Mouse (Mus musculus): ENCODE measurements around the gene Col6a1. TPM values are rescaled to one million over a fixed set of nuclear protein-coding genes. Genes with fewer than 3 reads are reported as not detected.
A peak's percentile ranks its signal among the peaks of the same experiment; 100 is the strongest.

Col6a1 gene
- polyA plus RNA-seq, 1 experiment from 2014 or later: 26.4 TPM

DNA sequence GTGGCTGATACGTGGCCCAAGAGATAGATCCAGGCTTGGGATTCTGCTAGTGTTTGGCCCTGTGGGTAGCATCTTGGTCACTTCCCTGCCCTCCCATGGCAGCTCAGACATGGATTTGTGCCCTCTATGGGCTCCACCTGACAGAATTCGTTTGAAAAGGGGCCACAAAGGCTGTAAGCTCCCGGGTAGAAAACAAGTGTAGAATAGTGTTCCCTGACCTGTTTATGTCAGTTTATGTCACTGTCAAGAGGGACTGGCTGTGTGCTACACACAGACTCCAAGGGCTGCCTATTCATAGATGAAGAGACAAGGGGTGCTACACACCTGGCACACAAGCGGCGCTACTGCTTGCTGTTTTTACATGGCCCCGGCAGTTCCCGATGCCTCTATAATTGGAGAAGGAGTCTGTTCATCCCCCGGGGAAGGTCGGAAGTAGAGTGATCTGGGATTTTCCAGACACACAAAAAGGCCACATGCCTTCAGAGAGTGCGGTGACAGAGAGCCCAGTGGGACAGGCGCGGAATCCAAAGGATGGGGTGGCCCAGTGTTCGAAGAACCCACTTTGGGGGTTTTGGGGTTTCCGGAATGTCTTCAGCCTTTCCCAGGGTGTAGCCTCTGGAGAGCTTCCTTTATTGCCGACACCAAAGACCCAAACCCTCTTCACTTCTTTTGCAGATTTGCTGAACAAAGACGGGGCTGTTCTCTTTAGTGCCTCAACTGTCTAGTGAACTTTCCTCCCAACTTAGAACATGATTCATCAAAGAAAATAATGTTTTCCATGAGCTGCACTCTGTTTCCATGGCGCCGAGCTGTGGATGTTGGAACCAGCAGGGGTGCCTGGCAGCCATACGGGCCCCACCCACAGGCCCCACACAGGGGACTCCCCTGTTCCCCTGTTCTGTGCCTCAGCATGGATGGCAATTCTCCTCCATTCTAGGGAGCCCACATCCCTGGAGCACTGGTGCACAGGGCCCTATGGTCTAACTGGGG is 4.0 kb upstream of the Col6a1 start:
- ATAC-seq (ENCODE audit: low FRiP score) (no peak), DNase-seq (ENCODE audit: low spot score) (no peak)
- H3K27ac ChIP-seq: no peak overlapping the region
- no peaks in the 10 kb centered on the region for H3K27me3 ChIP-seq (ENCODE audit: control insufficient read depth, insufficient read depth, low read length)
- no peak overlapping the region for H3K4me2 ChIP-seq (replicated peaks)
- H3K36me3 ChIP-seq (replicated peaks; ENCODE audit: control insufficient read depth, insufficient read depth): no peaks in the 10 kb centered on the region
- WGBS: 83% methylated on average over 19 of the region's 19 CpGs
- H3K4me3 ChIP-seq (replicated peaks; ENCODE audit: low read length): no peak overlapping the region
- H3K9me3 ChIP-seq (ENCODE audit: control insufficient read depth, low read length): no peaks in the 10 kb centered on the region
- H3K9ac ChIP-seq: no peak overlapping the region
- H3K4me1 ChIP-seq (replicated peaks; ENCODE audit: control insufficient read depth, insufficient read depth, low read length): peaks cover 13% of the 10 kb centered on the region

DNA sequence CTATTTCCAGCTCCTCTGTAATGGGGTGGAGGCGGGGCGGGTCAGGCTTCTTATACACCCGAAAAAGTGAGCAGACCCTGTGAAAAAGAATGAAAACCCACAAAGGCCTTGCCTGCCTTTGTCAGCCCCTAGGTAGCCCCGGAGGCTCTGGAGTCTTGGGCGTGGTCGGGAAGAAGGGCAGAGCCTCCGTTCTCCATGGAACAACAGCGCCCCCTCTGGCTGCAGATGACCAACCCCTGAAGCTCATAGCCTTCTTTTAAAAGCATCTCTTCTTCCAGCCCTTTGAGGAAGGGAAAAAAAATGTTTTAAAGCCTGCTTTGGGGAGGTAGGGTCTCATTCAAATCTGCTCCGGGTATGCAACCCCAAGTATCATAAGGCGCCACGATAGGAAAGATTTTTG is 2.4 kb upstream of the Col6a1 start:
- WGBS: 14% methylated on average over 11 of the region's 11 CpGs
- Histone ChIP-seq H3K4me2 (replicated peaks) (no peak overlapping the region), H3K27ac (no peak overlapping the region), H3K27me3 (ENCODE audit: control insufficient read depth, insufficient read depth, low read length) (no peaks in the 10 kb centered on the region), H3K9me3 (ENCODE audit: control insufficient read depth, low read length) (no peaks in the 10 kb centered on the region), H3K4me3 (replicated peaks; ENCODE audit: low read length) (no peak overlapping the region), H3K9ac (no peak overlapping the region), H3K4me1 (replicated peaks; ENCODE audit: control insufficient read depth, insufficient read depth, low read length) (peaks cover 9% of the 10 kb centered on the region), H3K36me3 (replicated peaks; ENCODE audit: control insufficient read depth, insufficient read depth) (no peaks in the 10 kb centered on the region)
- ATAC-seq (ENCODE audit: low FRiP score): no peak
- DNase-seq (ENCODE audit: low spot score): peak; percentile 66

GRCm38 (mm10) chr10:76727301-76727700 is 1.3 kb upstream of the Col6a1 start:
- H3K9me3 ChIP-seq (ENCODE audit: control insufficient read depth, low read length): no peaks in the 10 kb centered on the region
- WGBS: 92% methylated on average over 7 of the region's 7 CpGs
- H3K4me1 ChIP-seq (replicated peaks; ENCODE audit: control insufficient read depth, insufficient read depth, low read length): no peaks in the 10 kb centered on the region
- H3K4me3 ChIP-seq (replicated peaks; ENCODE audit: low read length): no peak overlapping the region
- H3K27me3 ChIP-seq (ENCODE audit: control insufficient read depth, insufficient read depth, low read length): no peaks in the 10 kb centered on the region
- DNase-seq (ENCODE audit: low spot score): no peak
- H3K9ac ChIP-seq: no peak overlapping the region
- ATAC-seq (ENCODE audit: low FRiP score): no peak
- H3K4me2 ChIP-seq (replicated peaks): no peak overlapping the region
- H3K27ac ChIP-seq: no peak overlapping the region
- no peaks in the 10 kb centered on the region for H3K36me3 ChIP-seq (replicated peaks; ENCODE audit: control insufficient read depth, insufficient read depth)

DNA sequence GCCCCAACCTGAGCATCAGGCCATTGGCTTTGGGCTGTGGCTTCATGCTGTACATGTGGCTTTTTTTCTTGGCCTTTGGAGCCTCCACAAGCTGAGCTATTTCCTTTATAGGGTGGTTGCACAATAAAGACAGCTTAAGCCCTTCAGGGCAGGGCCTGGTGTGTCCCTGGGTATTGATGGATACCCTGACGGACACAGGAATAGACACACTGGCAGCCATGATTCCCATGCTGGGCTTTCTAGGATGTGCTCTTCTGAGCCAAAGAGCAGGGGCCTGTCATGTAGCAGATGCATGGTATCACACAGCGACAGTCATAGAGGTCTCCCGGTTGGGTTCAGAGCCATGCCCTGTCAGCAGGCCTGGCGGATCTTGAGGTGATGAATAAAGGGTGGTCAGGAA is 898 bp upstream of the Col6a1 start:
- WGBS: 91% methylated on average over 4 of the region's 4 CpGs
- no peak for ATAC-seq (ENCODE audit: low FRiP score)
- no peak for DNase-seq (ENCODE audit: low spot score)

GRCm38 (mm10) chr10:76725097-76725496 is 871 bp downstream of the Col6a1 start:
- H3K27me3 ChIP-seq (ENCODE audit: control insufficient read depth, insufficient read depth, low read length): no peaks in the 10 kb centered on the region
- no peak overlapping the region for H3K9ac ChIP-seq
- H3K4me3 ChIP-seq (replicated peaks; ENCODE audit: low read length): no peak overlapping the region
- 80% methylated on average over 2 of the region's 2 CpGs for WGBS
- H3K27ac ChIP-seq: no peak overlapping the region
- no peaks in the 10 kb centered on the region for H3K36me3 ChIP-seq (replicated peaks; ENCODE audit: control insufficient read depth, insufficient read depth)
- no peaks in the 10 kb centered on the region for H3K4me1 ChIP-seq (replicated peaks; ENCODE audit: control insufficient read depth, insufficient read depth, low read length)
- DNase-seq (ENCODE audit: low spot score): no peak
- no peak for ATAC-seq (ENCODE audit: low FRiP score)
- no peaks in the 10 kb centered on the region for H3K9me3 ChIP-seq (ENCODE audit: control insufficient read depth, low read length)
- H3K4me2 ChIP-seq (replicated peaks): no peak overlapping the region; the same call in 1 of the 2 replicates

More for the DNA sequence above, 898 bp upstream of the Col6a1 start:
- Histone ChIP-seq H3K27ac (no peak overlapping the region), H3K36me3 (replicated peaks; ENCODE audit: control insufficient read depth, insufficient read depth) (no peaks in the 10 kb centered on the region), H3K9me3 (ENCODE audit: control insufficient read depth, low read length) (no peaks in the 10 kb centered on the region), H3K4me3 (replicated peaks; ENCODE audit: low read length) (no peak overlapping the region), H3K9ac (no peak overlapping the region), H3K4me2 (replicated peaks) (no peak overlapping the region), H3K4me1 (replicated peaks; ENCODE audit: control insufficient read depth, insufficient read depth, low read length) (no peaks in the 10 kb centered on the region), H3K27me3 (ENCODE audit: control insufficient read depth, insufficient read depth, low read length) (no peaks in the 10 kb centered on the region)

GRCm38 (mm10) chr10:76724231-76724736 is 1.7 kb downstream of the Col6a1 start:
- ATAC-seq (ENCODE audit: low FRiP score) (no peak), DNase-seq (ENCODE audit: low spot score) (no peak)
- Histone ChIP-seq H3K27ac (no peak overlapping the region), H3K4me1 (replicated peaks; ENCODE audit: control insufficient read depth, insufficient read depth, low read length) (no peaks in the 10 kb centered on the region), H3K9ac (no peak overlapping the region), H3K36me3 (replicated peaks; ENCODE audit: control insufficient read depth, insufficient read depth) (no peaks in the 10 kb centered on the region), H3K9me3 (ENCODE audit: control insufficient read depth, low read length) (no peaks in the 10 kb centered on the region), H3K27me3 (ENCODE audit: control insufficient read depth, insufficient read depth, low read length) (no peaks in the 10 kb centered on the region), H3K4me3 (replicated peaks; ENCODE audit: low read length) (no peak overlapping the region), H3K4me2 (replicated peaks) (no peak overlapping the region; the same call in 1 of the 2 replicates)
- WGBS: 61% methylated on average over 5 of the region's 5 CpGs

- ATAC-seq (ENCODE audit: low FRiP score): no peak
- no peaks in the 10 kb centered on the region for H3K4me1 ChIP-seq (replicated peaks; ENCODE audit: control insufficient read depth, insufficient read depth, low read length)
- no peaks in the 10 kb centered on the region for H3K27me3 ChIP-seq (ENCODE audit: control insufficient read depth, insufficient read depth, low read length)
- no peaks in the 10 kb centered on the region for H3K36me3 ChIP-seq (replicated peaks; ENCODE audit: control insufficient read depth, insufficient read depth)
- no peak for DNase-seq (ENCODE audit: low spot score)
- WGBS: 89% methylated on average over 18 of the region's 18 CpGs
- no peak overlapping the region for H3K4me2 ChIP-seq (replicated peaks)
- no peak overlapping the region for H3K9ac ChIP-seq
- H3K9me3 ChIP-seq (ENCODE audit: control insufficient read depth, low read length): no peaks in the 10 kb centered on the region
- no peak overlapping the region for H3K4me3 ChIP-seq (replicated peaks; ENCODE audit: low read length)
- H3K27ac ChIP-seq: no peak overlapping the region
Measured at GRCm38 (mm10) chr10:76722751-76723450, 3.1 kb downstream of the Col6a1 start.

DNA sequence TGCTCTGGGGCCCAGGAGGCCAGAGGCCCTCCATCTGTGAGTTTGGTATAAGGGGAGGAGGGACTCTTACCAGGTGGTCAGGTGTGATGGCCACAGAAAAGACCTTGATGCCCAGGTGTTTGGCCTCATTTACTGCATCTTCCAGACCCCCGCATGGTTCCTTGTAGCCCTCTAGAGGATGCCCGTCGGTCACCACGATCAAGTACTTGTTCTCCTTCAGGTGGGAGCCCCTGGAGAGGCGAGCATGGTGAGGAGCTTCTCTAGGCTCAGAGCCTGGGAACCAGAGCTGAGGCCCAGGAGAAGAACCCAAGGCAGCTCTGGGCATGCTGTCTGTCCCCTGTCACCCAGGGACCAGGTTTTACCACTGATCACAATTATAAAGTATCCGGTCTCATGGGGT is 4.2 kb downstream of the Col6a1 start:
- H3K4me3 ChIP-seq (replicated peaks; ENCODE audit: low read length): no peak overlapping the region
- H3K27ac ChIP-seq: no peak overlapping the region
- H3K4me2 ChIP-seq (replicated peaks): no peak overlapping the region
- H3K4me1 ChIP-seq (replicated peaks; ENCODE audit: control insufficient read depth, insufficient read depth, low read length): no peaks in the 10 kb centered on the region
- DNase-seq (ENCODE audit: low spot score): no peak
- H3K36me3 ChIP-seq (replicated peaks; ENCODE audit: control insufficient read depth, insufficient read depth): no peaks in the 10 kb centered on the region
- no peak overlapping the region for H3K9ac ChIP-seq
- no peaks in the 10 kb centered on the region for H3K9me3 ChIP-seq (ENCODE audit: control insufficient read depth, low read length)
- WGBS: 97% methylated on average over 6 of the region's 6 CpGs
- ATAC-seq (ENCODE audit: low FRiP score): no peak
- H3K27me3 ChIP-seq (ENCODE audit: control insufficient read depth, insufficient read depth, low read length): no peaks in the 10 kb centered on the region

GRCm38 (mm10) chr10:76721216-76721615 is 4.8 kb downstream of the Col6a1 start:
- H3K27me3 ChIP-seq (ENCODE audit: control insufficient read depth, insufficient read depth, low read length): no peaks in the 10 kb centered on the region
- H3K27ac ChIP-seq: no peak overlapping the region
- no peak overlapping the region for H3K4me3 ChIP-seq (replicated peaks; ENCODE audit: low read length)
- no peaks in the 10 kb centered on the region for H3K36me3 ChIP-seq (replicated peaks; ENCODE audit: control insufficient read depth, insufficient read depth)
- H3K4me2 ChIP-seq (replicated peaks): no peak overlapping the region
- H3K9ac ChIP-seq: no peak overlapping the region
- DNase-seq (ENCODE audit: low spot score) (no peak), ATAC-seq (ENCODE audit: low FRiP score) (no peak)
- no peaks in the 10 kb centered on the region for H3K9me3 ChIP-seq (ENCODE audit: control insufficient read depth, low read length)
- no peaks in the 10 kb centered on the region for H3K4me1 ChIP-seq (replicated peaks; ENCODE audit: control insufficient read depth, insufficient read depth, low read length)
- WGBS: 73% methylated on average over 11 of the region's 11 CpGs

All from hindbrain, embryonic 14.5 days (tissue).